Mouse (Mus musculus) myocyte (in vitro differentiated cells): Measurements from ENCODE around the gene Olfr686.

ENCODE experiments used
- CEBPB ChIP-seq: IDR thresholded peaks from 2 replicates; pipeline ENCODE4 v1.6.1; 2011; ENCODE audit warnings: mild to moderate bottlenecking, moderate library complexity; ENCODE audit not compliant: poor library complexity, insufficient read depth, severe bottlenecking
- MAX ChIP-seq: IDR thresholded peaks from one replicate; pipeline ENCODE4 v1.6.1; 2011; ENCODE audit warnings: low read depth, mild to moderate bottlenecking, control low read depth
- MYOD1 ChIP-seq, 3 experiments: IDR thresholded peaks; one replicate each; pipeline ENCODE4 v1.6.1; 2011; ENCODE audit warnings: control low read depth in 2 of 3, low read depth in 2 of 3, mild to moderate bottlenecking in 2 of 3, moderate library complexity in 1 of 3; ENCODE audit not compliant: insufficient read length in 2 of 3, control insufficient read depth in 1 of 3
- MYOG ChIP-seq, 3 experiments: IDR thresholded peaks; one replicate each; pipeline ENCODE4 v1.6.1; 2011; ENCODE audit warnings: control low read depth in 2 of 3, low read depth in 2 of 3, mild to moderate bottlenecking in 2 of 3; ENCODE audit not compliant: insufficient read length in 2 of 3, control insufficient read depth in 1 of 3, insufficient read depth in 1 of 3
- POLR2A ChIP-seq: IDR thresholded peaks from one replicate; pipeline ENCODE4 v1.6.1; 2011; ENCODE audit warnings: low read depth, mild to moderate bottlenecking, control low read depth, moderate library complexity; ENCODE audit not compliant: insufficient read length
- POLR2AphosphoS2 ChIP-seq: IDR thresholded peaks from one replicate; pipeline ENCODE4 v1.6.1; 2011; ENCODE audit warnings: low read depth, control low read depth; ENCODE audit not compliant: insufficient read length
- SRF ChIP-seq: IDR thresholded peaks from one replicate; pipeline ENCODE4 v1.6.1; 2011; ENCODE audit warnings: low read depth; ENCODE audit not compliant: control insufficient read depth, insufficient read length
- TCF12 ChIP-seq: IDR thresholded peaks from one replicate; pipeline ENCODE4 v1.6.1; 2011; ENCODE audit warnings: mild to moderate bottlenecking, control low read depth; ENCODE audit not compliant: poor library complexity, insufficient read depth, severe bottlenecking
- TCF3 ChIP-seq: IDR thresholded peaks from one replicate; pipeline ENCODE4 v1.6.1; 2011; ENCODE audit warnings: low read depth, control low read depth; ENCODE audit not compliant: insufficient read length

DNA sequence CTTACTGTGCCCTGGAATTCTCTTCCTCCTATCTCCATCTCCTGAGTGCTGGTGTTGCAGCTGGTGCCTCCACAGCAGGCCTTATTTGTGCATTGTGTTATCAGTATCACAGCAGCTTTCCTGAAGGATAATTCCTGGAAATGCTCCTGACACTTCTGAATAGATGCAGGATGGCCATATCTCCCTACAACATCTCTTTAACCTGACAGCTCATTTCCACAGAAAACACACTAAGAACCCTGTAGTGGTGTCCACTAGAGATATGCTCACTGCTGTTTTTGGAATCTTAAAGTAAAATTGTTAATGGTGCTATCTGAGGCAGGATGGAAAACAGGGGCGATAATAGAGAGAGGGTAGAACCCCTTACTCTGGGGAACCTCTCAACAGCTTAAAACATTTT lies 20.9 kb upstream of the Olfr686 start:
- TF ChIP-seq POLR2A (no peak), TCF12 (no peak), MYOD1 (IDR thresholded peaks at IDR 0.05; ENCODE audit: control insufficient read depth in 1 of 3, insufficient read length in 2 of 3, low read depth in 2 of 3) (no peak), CEBPB (no peak), POLR2AphosphoS2 (no peak), MYOG (IDR thresholded peaks at IDR 0.05; ENCODE audit: control insufficient read depth in 1 of 3, insufficient read depth in 1 of 3, insufficient read length in 2 of 3, low read depth in 2 of 3) (no peak), MAX (no peak), SRF (no peak), TCF3 (no peak)
